ENCODE assay signal across 7 mouse cellular contexts in genomic region chr7:128417930-128418779, GRCm38 (mm10). TPM values are rescaled to one million over a fixed set of nuclear protein-coding genes. Genes with fewer than 3 reads are reported as not detected.
DNase-seq lines count a peak whose midpoint lies in the region; ATAC-seq lines count a peak whose summit lies in the region.

Rgs10 (minus strand) TSS chr7:128418758.

- intact Hi-C loops in gastrocnemius, postnatal 14 days (cut with DNase I; ENCODE audit: low total_unique reads), result no loop called here
- intact Hi-C loops in left cerebral cortex, postnatal 36 days (cut with DNase I), result no loop called here

- peak; percentile 62 for DNase-seq in ZHBTc4 (ENCODE audit: low read depth, low spot score)
- peak; percentile 70 for DNase-seq in embryo, embryonic 10 days (ENCODE audit: low spot score)
- DNase-seq in gastrocnemius, postnatal 14 days, result peak; percentile 63
- peak; percentile 57 to 65 for DNase-seq in left cerebral cortex, postnatal 36 days (ENCODE audit: low spot score in 2 of 2)
- DNase-seq in mesoderm, embryonic 11.5 days (ENCODE audit: low read depth, low spot score), result peak; percentile 53
- peak; percentile 24 to 27 for DNase-seq in right cerebral cortex, postnatal 36 days (ENCODE audit: low spot score in 2 of 2)

- ATAC-seq in inflammation-experienced regulatory T-cells, adult 6 months, result peak; percentile 62

RNA-seq across cellular contexts. Expression of gene Rgs10, which starts in this region (rescaled TPM):
- total RNA-seq in gastrocnemius, postnatal 14 days (2021), result 1 to 10 TPM; 5.4 to 6.1 TPM
- polyA plus RNA-seq in inflammation-experienced regulatory T-cells, adult 6 months (2017; shearing (Covaris generic)), result 100 to 1,000 TPM in 2 of 3 experiments, 10 to 100 TPM in 1; 53.2 to 448 (median 275) TPM
- total RNA-seq in left cerebral cortex, postnatal 36 days (2021), result 10 to 100 TPM; 47.8 to 50.1 TPM

Comparison
In these comparisons a context has a peak if more than half of its experiments do, and no peak if none do; other contexts are left out.
1. Peak in every context shown above with its lines: DNase-seq and ATAC-seq.
2. RNA of gene Rgs10 (total RNA-seq): 47.8 to 50.1 TPM in left cerebral cortex, postnatal 36 days; 5.4 to 6.1 TPM in gastrocnemius, postnatal 14 days; every median in the first group is over 4 times any median in the second.